Mouse (Mus musculus) heart, embryonic 16.5 days (tissue): Measurements from ENCODE around the gene Wnt5b. TPM values are rescaled to one million over a fixed set of nuclear protein-coding genes. Genes with fewer than 3 reads are reported as not detected.

ENCODE experiments used
- ATAC-seq: fragments of 200-750 bp; cut with Nextera tagmentation; replicated peaks from 2 replicates; pipeline ENCODE4 v1.8.0; 2017; ENCODE audit warnings: moderate number of reproducible peaks; ENCODE audit not compliant: insufficient read depth, low FRiP score; ENCODE audit errors: extremely low read depth
- H3K27ac ChIP-seq: fragments of 300-500 bp; sonication (generic); 2 replicates; pipeline ENCODE4 v1.5.1; 2014; ENCODE audit warnings: mild to moderate bottlenecking, low read length, control low read depth, moderate library complexity
- H3K27me3 ChIP-seq: fragments of 300-500 bp; sonication (generic); 2 replicates; pipeline ENCODE4 v1.6.1; 2014; ENCODE audit warnings: low read length, mixed read lengths; ENCODE audit not compliant: control insufficient read depth, insufficient read depth
- H3K36me3 ChIP-seq: fragments of 300-500 bp; sonication (generic); 2 replicates; pipeline ENCODE4 v1.6.1; 2014; ENCODE audit not compliant: control insufficient read depth, insufficient read depth
- H3K4me1 ChIP-seq: fragments of 300-500 bp; sonication (generic); 2 replicates; pipeline ENCODE4 v1.6.1; 2014; ENCODE audit warnings: low read length, mixed read lengths; ENCODE audit not compliant: control insufficient read depth, insufficient read depth
- H3K4me2 ChIP-seq: fragments of 300-500 bp; sonication (generic); 2 replicates; pipeline ENCODE4 v1.6.1; 2014; ENCODE audit warnings: low read depth, mild to moderate bottlenecking, control low read depth, low read length
- H3K4me3 ChIP-seq: fragments of 300-500 bp; sonication (generic); 2 replicates; pipeline ENCODE4 v1.5.1; 2014; ENCODE audit warnings: mild to moderate bottlenecking, control low read depth, low read length
- H3K9ac ChIP-seq: fragments of 300-500 bp; sonication (generic); 2 replicates; pipeline ENCODE4 v1.6.1; 2014; ENCODE audit warnings: low read length, control low read depth
- H3K9me3 ChIP-seq: fragments of 300-500 bp; sonication (generic); replicated peaks from 2 replicates; pipeline ENCODE4 v1.6.1; 2016; ENCODE audit warnings: low read length; ENCODE audit not compliant: control insufficient read depth
- WGBS: fragments of 180-500 bp; shearing (Covaris S2); extraction: QIAGEN DNeasy Blood & Tissue Kit; methylation state at CpG from one replicate; pipeline ENCODE4 v1.1.7; 2014; 5-methylcytosine and 5-hydroxymethylcytosine counted together
- polyA plus RNA-seq: library from polyadenylated mRNA; unstranded; fragments of >200 nt; fragmentation: Nextera tagmentation; extraction: Ambion mirVana; gene quantifications from 2 replicates; pipeline ENCODE4 v1.2.1, GENCODE M21; 2015

The Wnt5b gene
- polyA plus RNA-seq, 1 experiment from 2014 or later, result 5.6 TPM

DNA sequence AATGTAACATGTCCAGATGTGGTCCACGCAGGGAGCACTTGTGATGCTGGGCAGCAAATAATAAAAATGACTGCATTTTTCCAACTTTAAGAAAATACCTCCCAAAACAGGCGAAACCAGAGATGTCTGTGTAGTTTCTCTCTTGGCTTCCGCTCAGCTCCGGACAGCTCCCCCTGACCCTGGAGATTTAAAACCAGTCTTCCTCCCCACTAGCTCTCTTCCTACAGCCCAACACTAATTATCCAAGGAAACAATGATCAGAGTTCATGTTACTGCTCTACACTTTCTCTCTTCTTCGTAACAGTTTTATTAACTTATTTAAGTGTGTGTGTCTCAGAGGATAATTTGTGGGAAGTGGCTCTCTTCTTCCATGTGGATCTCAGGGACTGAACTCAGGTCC is 83.8 kb downstream of the Wnt5b start:
- Histone ChIP-seq H3K4me3 (no peak overlapping the region), H3K36me3 (no peaks in the 10 kb centered on the region), H3K4me1 (no peaks in the 10 kb centered on the region), H3K27me3 (no peaks in the 10 kb centered on the region), H3K9me3 (no peaks in the 10 kb centered on the region), H3K27ac (no peak overlapping the region), H3K9ac (no peak overlapping the region), H3K4me2 (no peak overlapping the region)
- ATAC-seq, result no peak
- WGBS, result 73% methylated on average over 5 of the region's 5 CpGs

DNA sequence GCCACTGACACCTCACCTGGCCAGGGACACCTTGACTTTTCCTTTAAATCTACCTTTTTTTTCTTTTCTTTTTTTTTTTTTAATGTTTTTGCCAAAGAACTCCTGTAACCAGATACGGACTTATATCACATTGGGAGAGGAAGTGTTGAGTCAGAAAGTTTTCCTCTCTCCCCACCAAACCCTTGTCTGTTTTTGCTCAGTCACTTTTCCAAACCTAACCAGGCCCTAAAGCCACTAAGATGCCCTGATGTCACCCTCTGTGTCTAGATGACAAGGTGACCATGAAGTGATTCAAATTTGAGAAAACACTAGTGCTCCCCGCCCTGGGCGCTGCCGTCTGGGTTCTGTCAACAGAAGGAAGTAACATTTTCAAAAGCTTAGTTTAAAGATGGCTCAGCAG is 85.1 kb downstream of the Wnt5b start:
- Histone ChIP-seq H3K36me3 (no peaks in the 10 kb centered on the region), H3K27me3 (no peaks in the 10 kb centered on the region), H3K4me1 (no peaks in the 10 kb centered on the region), H3K9me3 (no peaks in the 10 kb centered on the region), H3K4me3 (no peak overlapping the region), H3K4me2 (no peak overlapping the region), H3K27ac (no peak overlapping the region), H3K9ac (no peak overlapping the region)
- WGBS, result 66% methylated on average over 4 of the region's 4 CpGs
- ATAC-seq, result no peak

DNA sequence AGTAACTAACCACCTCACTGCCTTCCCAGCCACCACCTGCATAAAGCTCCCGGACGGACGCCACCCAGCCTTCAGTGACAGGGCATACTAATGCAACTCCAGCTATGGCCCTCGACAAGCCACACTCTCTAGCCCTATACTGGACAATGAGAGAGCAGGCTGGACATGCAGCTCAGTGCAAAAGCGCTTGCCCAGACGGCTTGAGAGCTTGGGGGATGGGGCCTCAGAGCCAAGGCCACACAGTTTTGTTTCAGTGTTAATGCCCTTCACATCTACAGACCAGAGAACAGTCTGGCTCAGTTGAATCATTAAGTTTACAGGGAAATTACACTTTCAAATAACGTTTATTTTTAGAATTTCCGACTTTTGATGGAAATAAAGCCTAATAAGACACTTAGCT is 86.0 kb downstream of the Wnt5b start:
- 68% methylated on average over 8 of the region's 8 CpGs for WGBS
- H3K27ac ChIP-seq, result no peak overlapping the region
- H3K4me1 ChIP-seq, result no peaks in the 10 kb centered on the region
- no peak overlapping the region for H3K4me3 ChIP-seq
- no peaks in the 10 kb centered on the region for H3K36me3 ChIP-seq
- H3K27me3 ChIP-seq, result no peaks in the 10 kb centered on the region
- no peak for ATAC-seq
- no peak overlapping the region for H3K4me2 ChIP-seq
- no peak overlapping the region for H3K9ac ChIP-seq
- H3K9me3 ChIP-seq, result no peaks in the 10 kb centered on the region

DNA sequence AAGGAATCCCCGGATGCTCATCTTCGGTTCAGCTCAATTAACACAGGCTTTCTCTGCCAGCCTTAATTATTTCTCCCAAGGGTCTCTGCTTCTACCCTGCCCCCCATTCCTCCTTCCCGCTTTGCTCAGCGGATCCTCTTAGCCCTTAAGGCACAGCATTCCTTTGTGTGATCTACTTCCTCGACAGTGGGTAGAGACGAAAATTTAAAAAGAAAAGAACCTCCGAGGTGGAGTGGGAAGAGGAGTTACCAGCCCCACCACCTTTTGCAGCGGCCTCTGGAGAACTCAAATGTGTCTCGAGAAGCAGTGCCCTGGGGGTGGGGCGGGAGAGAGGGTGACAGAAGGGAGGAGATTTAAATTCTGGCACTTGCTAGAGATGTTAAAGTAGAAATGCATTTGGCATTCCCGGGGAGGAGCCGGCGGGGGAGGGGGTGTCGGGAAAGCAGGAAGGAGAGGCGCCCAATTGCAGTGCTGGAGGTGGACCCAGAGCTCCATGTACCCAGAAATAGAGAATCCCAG is 92.1 kb downstream of the Wnt5b start:
- Histone ChIP-seq H3K4me2 (peak overlapping the region; percentile 82), H3K36me3 (no peaks in the 10 kb centered on the region), H3K27ac (peak overlapping the region; percentile 73), H3K4me3 (peak overlapping the region; percentile 52), H3K9ac (peak overlapping the region; percentile 70), H3K9me3 (no peaks in the 10 kb centered on the region), H3K4me1 (peaks cover 10% of the 10 kb centered on the region), H3K27me3 (no peaks in the 10 kb centered on the region)
- peak; percentile 31; the same call in 1 of the 2 replicates for ATAC-seq
- 2% methylated on average over 15 of the region's 15 CpGs for WGBS

DNA sequence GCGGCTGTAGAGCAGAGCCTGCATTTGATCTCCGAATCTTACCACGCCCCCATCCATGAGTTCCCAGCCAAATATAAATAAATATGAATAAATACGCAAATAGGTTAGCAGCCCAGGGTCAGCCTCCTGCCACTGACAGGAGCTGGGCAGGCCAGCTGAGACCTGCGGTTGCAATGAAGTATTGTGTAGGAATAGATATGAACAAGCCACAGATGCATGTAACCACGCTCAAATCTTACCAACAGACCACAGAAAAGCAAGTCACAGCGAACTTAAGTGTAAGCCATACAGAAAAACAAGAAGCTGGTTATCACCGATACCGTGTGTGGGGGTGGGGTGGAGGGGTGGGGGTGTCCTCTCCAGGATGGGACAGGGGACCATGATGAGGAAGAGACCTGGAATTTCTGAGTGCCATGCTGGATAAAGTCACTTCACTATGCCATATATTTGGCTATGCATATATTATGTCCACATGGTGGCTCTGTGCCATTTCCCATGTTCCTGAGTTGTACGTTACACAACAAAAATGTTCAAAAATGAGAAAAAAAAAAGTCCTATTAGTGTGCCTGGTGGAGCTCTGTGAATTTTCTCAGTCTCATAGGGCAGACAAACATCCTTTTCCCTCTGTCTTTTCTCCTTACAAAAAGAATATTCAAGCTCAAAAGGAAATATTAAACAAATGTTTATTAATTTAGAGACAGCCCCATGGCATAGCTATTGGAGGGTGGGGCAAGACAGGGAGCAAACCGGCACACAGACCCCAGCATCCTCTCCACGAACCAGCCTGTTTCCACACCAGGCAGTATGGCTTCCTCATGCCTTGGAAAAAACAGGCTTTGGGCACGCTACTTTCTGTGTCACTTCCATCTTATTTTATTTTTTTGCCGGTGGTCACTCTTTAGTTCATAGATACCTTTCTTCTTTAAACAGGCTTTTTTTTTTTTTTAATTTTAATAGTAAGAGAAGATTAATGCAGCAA is 92.9 kb downstream of the Wnt5b start:
- Histone ChIP-seq H3K4me2 (peak overlapping the region; percentile 82), H3K36me3 (no peaks in the 10 kb centered on the region), H3K27ac (no peak overlapping the region), H3K9me3 (no peaks in the 10 kb centered on the region), H3K4me1 (peaks cover 10% of the 10 kb centered on the region), H3K9ac (peak overlapping the region; percentile 70; the same call in 1 of the 2 replicates), H3K27me3 (no peaks in the 10 kb centered on the region), H3K4me3 (peak overlapping the region; percentile 52)
- no peak for ATAC-seq
- WGBS, result 38% methylated on average over 14 of the region's 14 CpGs

DNA sequence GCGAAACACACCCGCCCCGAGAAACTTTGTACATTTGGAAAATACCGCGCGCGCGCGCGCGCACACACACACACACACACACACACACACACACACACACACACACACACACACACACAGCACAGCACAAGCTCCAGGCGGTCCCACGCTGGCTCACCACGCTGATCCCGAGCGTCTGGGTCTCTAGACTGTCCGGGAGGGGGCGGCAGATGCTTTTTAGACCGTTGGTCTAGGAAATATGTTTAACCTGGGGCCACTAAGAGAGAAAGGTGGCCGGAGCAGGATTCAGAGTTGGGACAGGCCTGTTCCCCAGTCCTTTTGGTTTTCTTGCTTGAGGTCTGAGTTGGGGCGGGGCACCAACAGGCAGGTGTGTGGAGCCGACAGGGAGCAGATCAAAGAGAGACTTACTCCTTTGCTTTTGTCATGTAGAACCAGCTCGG is 95.1 kb downstream of the Wnt5b start:
- Histone ChIP-seq H3K9me3 (no peaks in the 10 kb centered on the region), H3K4me2 (peak overlapping the region; percentile 68), H3K4me3 (peak overlapping the region; percentile 49), H3K27ac (no peak overlapping the region), H3K4me1 (peaks cover 10% of the 10 kb centered on the region), H3K9ac (peak overlapping the region; percentile 60), H3K27me3 (no peaks in the 10 kb centered on the region), H3K36me3 (no peaks in the 10 kb centered on the region)
- ATAC-seq, result peak; percentile 57; the same call in 1 of the 2 replicates
- whole genome bisulfite sequencing, result 4% methylated on average over 23 of the region's 23 CpGs

DNA sequence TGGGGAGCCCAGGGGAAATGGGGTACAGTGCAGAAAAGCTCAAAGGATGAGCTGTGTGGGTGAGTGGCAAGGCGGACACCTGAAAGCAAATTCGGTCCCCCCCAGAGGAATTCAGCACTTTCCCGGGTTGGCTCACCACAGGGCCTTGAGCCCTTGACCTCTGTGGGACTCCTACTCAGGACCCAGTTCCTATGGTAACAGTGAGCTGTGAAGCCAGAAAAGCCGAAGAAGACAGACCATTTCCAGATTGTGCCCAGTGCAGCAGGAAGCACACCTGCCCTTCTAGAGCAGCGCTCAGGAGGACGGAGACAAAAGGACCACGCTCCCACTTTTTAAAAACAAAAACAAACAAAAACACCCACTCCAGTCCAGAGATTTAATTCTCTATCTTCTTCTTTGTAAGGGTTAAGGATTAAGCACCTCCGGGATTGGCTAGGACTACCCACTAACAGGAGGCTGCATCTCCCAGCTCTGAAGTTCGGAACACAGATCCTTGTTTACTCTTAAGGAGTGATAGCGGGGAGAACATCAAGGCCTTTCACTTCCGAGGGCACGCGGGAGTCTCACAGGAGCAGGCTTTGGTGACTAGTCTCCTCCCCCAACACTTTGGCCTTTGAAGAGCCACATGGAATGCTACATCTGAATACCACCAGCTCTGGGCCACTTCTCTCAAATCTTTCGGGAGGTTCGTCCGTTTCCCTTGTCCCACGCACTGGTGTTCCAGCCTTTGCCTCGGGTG is 95.7 kb downstream of the Wnt5b start:
- Histone ChIP-seq H3K36me3 (no peaks in the 10 kb centered on the region), H3K27me3 (no peaks in the 10 kb centered on the region), H3K4me3 (peak overlapping the region; percentile 49), H3K9ac (peak overlapping the region; percentile 60), H3K4me2 (peak overlapping the region; percentile 68), H3K4me1 (peaks cover 10% of the 10 kb centered on the region), H3K27ac (no peak overlapping the region), H3K9me3 (no peaks in the 10 kb centered on the region)
- WGBS, result 16% methylated on average over 18 of the region's 18 CpGs
- no peak for ATAC-seq

DNA sequence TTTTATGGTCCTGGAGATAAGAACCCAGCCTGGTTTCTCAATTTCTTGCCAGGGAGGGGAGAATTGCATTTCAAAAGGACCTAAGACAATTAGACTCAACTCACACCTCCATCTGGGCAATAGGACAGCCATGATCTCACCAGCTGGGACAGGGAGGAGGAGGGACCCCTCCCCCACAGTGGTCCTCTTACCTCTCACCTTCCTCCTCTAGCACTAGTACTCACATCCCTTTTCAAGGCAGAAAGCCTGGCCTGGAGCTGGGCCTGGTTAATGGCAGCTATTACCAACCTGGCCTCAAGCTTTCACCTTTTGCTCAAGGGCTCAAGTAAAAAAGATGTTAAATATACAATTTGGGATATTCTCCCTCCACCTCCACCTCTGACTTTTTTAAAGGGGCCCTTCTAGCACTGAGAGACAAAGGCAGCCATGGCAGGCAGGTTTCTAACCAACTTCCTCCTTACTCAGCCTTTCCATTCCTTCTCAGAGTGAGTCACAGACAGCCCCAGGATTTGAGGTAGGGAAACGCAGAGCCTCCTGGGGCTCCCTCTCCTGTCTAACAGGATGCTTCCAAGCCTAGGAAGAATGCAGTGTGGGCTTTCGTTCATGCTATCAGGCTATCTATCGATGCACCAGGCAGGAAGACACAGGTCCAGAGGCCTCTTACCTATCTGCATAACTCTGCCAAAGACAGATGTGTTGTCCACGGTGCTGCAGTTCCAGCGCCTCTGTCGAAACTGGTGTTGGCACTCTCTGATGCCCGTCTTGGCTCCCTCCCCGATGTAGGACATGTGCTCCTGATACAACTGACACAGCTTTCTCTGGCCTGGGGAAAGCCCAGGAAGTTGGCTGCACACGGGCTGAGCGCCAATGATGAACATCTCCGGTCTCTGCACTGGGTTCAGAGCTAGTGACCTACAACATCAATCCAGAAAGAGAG is 98.2 kb downstream of the Wnt5b start:
- H3K27me3 ChIP-seq, result no peaks in the 10 kb centered on the region
- no peak overlapping the region for H3K27ac ChIP-seq
- no peak for ATAC-seq
- H3K36me3 ChIP-seq, result no peaks in the 10 kb centered on the region
- 53% methylated on average over 11 of the region's 11 CpGs for WGBS
- H3K4me2 ChIP-seq, result no peak overlapping the region
- H3K4me1 ChIP-seq, result peaks cover 6% of the 10 kb centered on the region
- no peak overlapping the region for H3K9ac ChIP-seq
- H3K4me3 ChIP-seq, result no peak overlapping the region
- no peaks in the 10 kb centered on the region for H3K9me3 ChIP-seq
